19 mouse cellular contexts compared by ENCODE assay signal in genomic region chr16:96659275-96659674, GRCm38 (mm10).
DNase-seq lines count a peak whose midpoint lies in the region; ATAC-seq lines count a peak whose summit lies in the region.
"Had no signal": no experiment of that assay in that cellular context is flagged by ENCODE, and none has a peak within 500 bp of the region (broad histone marks: within the 10 kb centered on the region; RNA-seq: fewer than 3 reads in every experiment).

No protein-coding gene starts in this region.

- H3K4me1 ChIP-seq in embryonic facial prominence, embryonic 13.5 days = peaks cover 8% of the 10 kb centered on the region
- no peaks in the 10 kb centered on the region for H3K4me1 ChIP-seq in embryonic facial prominence, embryonic 10.5 days
- H3K4me1 ChIP-seq in midbrain, embryonic 16.5 days (ENCODE audit: control insufficient read depth, insufficient read depth, low read length) = peaks cover 4% of the 10 kb centered on the region; the same call in 1 of the 2 replicates
- 0 out of 2 replicates have a peak, but pooled peaks cover 3% of the 10 kb centered on the region for H3K4me1 ChIP-seq in midbrain, embryonic 14.5 days (ENCODE audit: control insufficient read depth, insufficient read depth, low read length)
- H3K4me1 ChIP-seq: hindbrain, embryonic 12.5 days had no signal

- 36% methylated on average over 5 of the region's 5 CpGs for WGBS in embryonic facial prominence, embryonic 13.5 days
- 70% methylated on average over 5 of the region's 5 CpGs for WGBS in embryonic facial prominence, embryonic 10.5 days
- WGBS in midbrain, embryonic 16.5 days = 51% methylated on average over 5 of the region's 5 CpGs
- WGBS in midbrain, embryonic 14.5 days = 64% methylated on average over 5 of the region's 5 CpGs

- no peak for DNase-seq in embryonic facial prominence, embryonic 10.5 days (ENCODE audit: low spot score)
- no peak for DNase-seq in midbrain, embryonic 14.5 days
- DNase-seq in brain, embryonic 18.5 days (ENCODE audit: low read depth, low spot score) = peak; percentile 16
- DNase-seq in MN1 (ENCODE audit: low spot score) = no peak
- DNase-seq: adrenal gland, adult 2 months; adrenal gland, postnatal 14 days; cerebellum, adult 18-20 months; cerebellum, adult 9-11 months; cerebellum, postnatal 25 days; forebrain, postnatal 0 days; gastrocnemius, adult 2 months; gastrocnemius, postnatal 14 days had no signal

- H3K27me3 ChIP-seq in embryonic facial prominence, embryonic 13.5 days = 0 out of 2 replicates have a peak, but pooled peaks cover 4% of the 10 kb centered on the region
- no peaks in the 10 kb centered on the region for H3K27me3 ChIP-seq in embryonic facial prominence, embryonic 10.5 days (replicated peaks; ENCODE audit: low read depth, poor library complexity, severe bottlenecking)
- H3K27me3 ChIP-seq in midbrain, embryonic 16.5 days (ENCODE audit: control insufficient read depth, insufficient read depth, low read depth, low read length) = no peaks in the 10 kb centered on the region
- H3K27me3 ChIP-seq in midbrain, embryonic 14.5 days (ENCODE audit: control insufficient read depth, insufficient read depth, low read length) = no peaks in the 10 kb centered on the region
- H3K27me3 ChIP-seq: embryonic facial prominence, embryonic 15.5 days; hindbrain, embryonic 12.5 days; hindbrain, embryonic 15.5 days had no signal

- no peak overlapping the region for H3K4me3 ChIP-seq in embryonic facial prominence, embryonic 13.5 days
- no peak overlapping the region for H3K4me3 ChIP-seq in embryonic facial prominence, embryonic 10.5 days
- H3K4me3 ChIP-seq in midbrain, embryonic 16.5 days (ENCODE audit: low read depth, low read length) = no peak overlapping the region
- H3K4me3 ChIP-seq in midbrain, embryonic 14.5 days (replicated peaks; ENCODE audit: low read depth, low read length) = no peak overlapping the region
- H3K4me3 ChIP-seq: embryonic facial prominence, embryonic 15.5 days; gastrocnemius, adult 2 months; hindbrain, embryonic 12.5 days; hindbrain, embryonic 15.5 days had no signal

- H3K36me3 ChIP-seq in embryonic facial prominence, embryonic 13.5 days = no peaks in the 10 kb centered on the region
- no peaks in the 10 kb centered on the region for H3K36me3 ChIP-seq in embryonic facial prominence, embryonic 10.5 days (replicated peaks)
- H3K36me3 ChIP-seq in midbrain, embryonic 16.5 days (ENCODE audit: control insufficient read depth, insufficient read depth, low read length) = peaks cover 3% of the 10 kb centered on the region; the same call in 1 of the 2 replicates
- H3K36me3 ChIP-seq in midbrain, embryonic 14.5 days (ENCODE audit: control insufficient read depth, insufficient read depth, low read length) = peaks cover 8% of the 10 kb centered on the region
- H3K36me3 ChIP-seq: embryonic facial prominence, embryonic 15.5 days; hindbrain, embryonic 12.5 days had no signal

- no peak overlapping the region for H3K9ac ChIP-seq in embryonic facial prominence, embryonic 13.5 days
- H3K9ac ChIP-seq in midbrain, embryonic 16.5 days (ENCODE audit: low read depth, low read length) = no peak overlapping the region
- no peak overlapping the region for H3K9ac ChIP-seq in midbrain, embryonic 14.5 days (replicated peaks; ENCODE audit: low read length)
- H3K9ac ChIP-seq: embryonic facial prominence, embryonic 15.5 days; forebrain, postnatal 0 days; hindbrain, embryonic 12.5 days; hindbrain, embryonic 15.5 days had no signal

- ATAC-seq in embryonic facial prominence, embryonic 13.5 days (ENCODE audit: insufficient number of reproducible peaks, insufficient read depth, low FRiP score, low TSS enrichment, low read depth) = no peak; the same call in 1 of the 2 replicates
- ATAC-seq in midbrain, embryonic 16.5 days = no peak
- ATAC-seq in midbrain, embryonic 14.5 days (ENCODE audit: low FRiP score, low TSS enrichment) = no peak
- ATAC-seq: forebrain, embryonic 14.5 days; forebrain, postnatal 0 days had no signal

- 0 out of 2 replicates have a peak overlapping the region, but pooled peaks have one; percentile 28 for H3K27ac ChIP-seq in embryonic facial prominence, embryonic 13.5 days
- H3K27ac ChIP-seq in embryonic facial prominence, embryonic 10.5 days (replicated peaks) = no peak overlapping the region
- H3K27ac ChIP-seq in midbrain, embryonic 16.5 days (ENCODE audit: low read length) = peak overlapping the region; percentile 49; the same call in 1 of the 2 replicates
- no peak overlapping the region for H3K27ac ChIP-seq in midbrain, embryonic 14.5 days (replicated peaks; ENCODE audit: low read depth, low read length)
- H3K27ac ChIP-seq: embryonic facial prominence, embryonic 15.5 days; gastrocnemius, adult 2 months; hindbrain, embryonic 12.5 days; hindbrain, embryonic 15.5 days had no signal

- no peak overlapping the region for H3K4me2 ChIP-seq in embryonic facial prominence, embryonic 13.5 days
- H3K4me2 ChIP-seq in midbrain, embryonic 16.5 days (ENCODE audit: low read length) = no peak overlapping the region
- no peak overlapping the region for H3K4me2 ChIP-seq in midbrain, embryonic 14.5 days (ENCODE audit: low read length)
- H3K4me2 ChIP-seq: embryonic facial prominence, embryonic 15.5 days; heart, embryonic 11.5 days; hindbrain, embryonic 12.5 days; hindbrain, embryonic 15.5 days had no signal

- no peaks in the 10 kb centered on the region for H3K9me3 ChIP-seq in embryonic facial prominence, embryonic 13.5 days
- no peaks in the 10 kb centered on the region for H3K9me3 ChIP-seq in embryonic facial prominence, embryonic 10.5 days
- H3K9me3 ChIP-seq in midbrain, embryonic 16.5 days (replicated peaks; ENCODE audit: control insufficient read depth, low read length, poor library complexity, severe bottlenecking) = no peaks in the 10 kb centered on the region
- H3K9me3 ChIP-seq in midbrain, embryonic 14.5 days (ENCODE audit: control insufficient read depth, low read length) = no peaks in the 10 kb centered on the region
- H3K9me3 ChIP-seq: embryonic facial prominence, embryonic 15.5 days; hindbrain, embryonic 12.5 days; hindbrain, embryonic 15.5 days had no signal

Comparison
In these comparisons a context has a peak if more than half of its experiments do, and no peak if none do; other contexts are left out.
1. H3K27ac ChIP-seq: peak in embryonic facial prominence, embryonic 13.5 days (single experiment) and midbrain, embryonic 16.5 days (single experiment); none in embryonic facial prominence, embryonic 10.5 days (single experiment) and midbrain, embryonic 14.5 days (single experiment).